Mouse (Mus musculus): ENCODE results near the gene Tulp2.

Tulp2 gene

GRCm38 (mm10) chr7:45481374-45481927, at the start of gene Tulp2:
Tulp2 (plus strand) TSS chr7:45481877.
- peak in 1 of 2 experiments; percentile 54 for DNase-seq (ENCODE audit: low spot score in 2 of 2)

- DNase-seq (ENCODE audit: low spot score in 2 of 2) = peak in 1 of 2 experiments; percentile 17
These were observed 47.9 kb upstream of the Tulp2 start for GRCm38 (mm10) chr7:45433835-45434202.

- peak; percentile 100 for DNase-seq (ENCODE audit: low spot score in 2 of 2)
These were observed 47.3 kb upstream of the Tulp2 start, which contains the start of gene Gys1 for GRCm38 (mm10) chr7:45434203-45435015. Gys1 (plus strand) TSS chr7:45434844.

- DNase-seq (ENCODE audit: low spot score in 2 of 2) = no peak
These were observed 46.6 kb upstream of the Tulp2 start for GRCm38 (mm10) chr7:45435038-45435437.

GRCm38 (mm10) chr7:45436444-45436843, 45.2 kb upstream of the Tulp2 start:
- DNase-seq (ENCODE audit: low spot score in 2 of 2) = no peak

- no peak for DNase-seq (ENCODE audit: low spot score in 2 of 2)
These were observed 44.6 kb upstream of the Tulp2 start for GRCm38 (mm10) chr7:45437046-45437445.

GRCm38 (mm10) chr7:45437521-45438276, 44.0 kb upstream of the Tulp2 start, which contains the start of gene Ruvbl2:
Ruvbl2 (minus strand) TSS chr7:45438096.
- DNase-seq (ENCODE audit: low spot score in 2 of 2) = no peak

- DNase-seq (ENCODE audit: low spot score in 2 of 2) = peak in 1 of 2 experiments; percentile 13
These were observed 37.9 kb upstream of the Tulp2 start for GRCm38 (mm10) chr7:45443526-45444420.

GRCm38 (mm10) chr7:45446589-45446988, 35.1 kb upstream of the Tulp2 start:
- DNase-seq (ENCODE audit: low spot score in 2 of 2) = no peak

- no peak for DNase-seq (ENCODE audit: low spot score in 2 of 2)
These were observed 34.2 kb upstream of the Tulp2 start for GRCm38 (mm10) chr7:45447325-45447990.

- DNase-seq (ENCODE audit: low spot score in 2 of 2) = no peak
These were observed 31.7 kb upstream of the Tulp2 start for GRCm38 (mm10) chr7:45449974-45450373.

- peak; percentile 80 to 85 for DNase-seq (ENCODE audit: low spot score in 2 of 2)
These were observed 30.2 kb upstream of the Tulp2 start for GRCm38 (mm10) chr7:45451344-45451982.

- no peak for DNase-seq (ENCODE audit: low spot score in 2 of 2)
These were observed 26.7 kb upstream of the Tulp2 start for GRCm38 (mm10) chr7:45454971-45455370.

- DNase-seq (ENCODE audit: low spot score in 2 of 2) = no peak
These were observed 25.6 kb upstream of the Tulp2 start for GRCm38 (mm10) chr7:45455932-45456696.

GRCm38 (mm10) chr7:45456721-45457203, 24.9 kb upstream of the Tulp2 start:
- no peak for DNase-seq (ENCODE audit: low spot score in 2 of 2)

GRCm38 (mm10) chr7:45457204-45458060, 24.2 kb upstream of the Tulp2 start:
- no peak for DNase-seq (ENCODE audit: low spot score in 2 of 2)

GRCm38 (mm10) chr7:45458748-45459563, 22.7 kb upstream of the Tulp2 start:
- DNase-seq (ENCODE audit: low spot score in 2 of 2) = peak; percentile 77 to 82
